ENCODE assay signal across 9 mouse cellular contexts in genomic region chr13:60110079-60110846, GRCm38 (mm10).
DNase-seq lines count a peak whose midpoint lies in the region; ATAC-seq and TF ChIP-seq lines count a peak whose summit lies in the region.
"Had no signal": no experiment of that assay in that cellular context is flagged by ENCODE, and none has a peak within 500 bp of the region (broad histone marks: within the 10 kb centered on the region; RNA-seq: fewer than 3 reads in every experiment).

No protein-coding gene starts in this region.

- ATAC-seq in intestine, postnatal 0 days = peak; percentile 97
- ATAC-seq in neural tube, embryonic 12.5 days (ENCODE audit: low FRiP score, low read depth) = peak; percentile 77

- no peaks in the 10 kb centered on the region for H3K27me3 ChIP-seq in intestine, postnatal 0 days (replicated peaks; ENCODE audit: control insufficient read depth, insufficient read depth, low read length)
- no peaks in the 10 kb centered on the region for H3K27me3 ChIP-seq in liver, adult 2 months (ENCODE audit: control insufficient read depth, insufficient read depth, low read length)
- H3K27me3 ChIP-seq in neural tube, embryonic 12.5 days (replicated peaks) = no peaks in the 10 kb centered on the region
- H3K27me3 ChIP-seq: CH12.LX had no signal

- WGBS in intestine, postnatal 0 days = 2% methylated on average over 11 of the region's 11 CpGs
- WGBS in liver, adult 2 months = 4% methylated on average over 11 of the region's 11 CpGs
- 3% methylated on average over 10 of the region's 11 CpGs for WGBS in neural tube, embryonic 12.5 days

- peak; percentile 31 for DNase-seq in layer of hippocampus, adult 11-12 months (ENCODE audit: low spot score)
- DNase-seq in layer of hippocampus, postnatal 25 days (ENCODE audit: extremely low spot score in 1 of 2, low spot score in 1 of 2) = no peak
- peak; percentile 97 for DNase-seq in embryo, embryonic 11 days
- DNase-seq in heart, adult 18-20 months = peak; percentile 50 to 63
- DNase-seq in liver, adult 2 months (ENCODE audit: extremely low read depth, low read depth, low spot score) = peak; percentile 100
- no peak for DNase-seq in spleen, postnatal 10 days (ENCODE audit: low spot score in 2 of 2)

- H3K79me2 ChIP-seq in liver, adult 2 months (ENCODE audit: control insufficient read depth, insufficient read depth, low read length) = no peaks in the 10 kb centered on the region

- peak overlapping the region; percentile 14; the same call in 1 of the 2 replicates for H3K4me2 ChIP-seq in intestine, postnatal 0 days (replicated peaks; ENCODE audit: low read depth)
- peak overlapping the region; percentile 44 for H3K4me2 ChIP-seq in neural tube, embryonic 12.5 days (replicated peaks)

- TF ChIP-seq CTCF in intestine, postnatal 0 days (IDR thresholded peaks at IDR 0.05; ENCODE audit: low read depth) = no peak
- no peak for TF ChIP-seq CTCF in liver, adult 2 months (IDR thresholded peaks at IDR 0.05; ENCODE audit: low read depth, low read length)

- H3K4me3 ChIP-seq in intestine, postnatal 0 days (ENCODE audit: low read depth, low read length) = no peak overlapping the region
- no peak overlapping the region for H3K4me3 ChIP-seq in liver, adult 2 months (ENCODE audit: insufficient read depth, low read depth, low read length)
- H3K4me3 ChIP-seq in neural tube, embryonic 12.5 days = no peak overlapping the region

- no peaks in the 10 kb centered on the region for H3K4me1 ChIP-seq in intestine, postnatal 0 days (replicated peaks; ENCODE audit: control insufficient read depth, insufficient read depth, low read length)
- peaks cover 9% of the 10 kb centered on the region for H3K4me1 ChIP-seq in liver, adult 2 months (ENCODE audit: control insufficient read depth, insufficient read depth, low read length)
- H3K4me1 ChIP-seq in neural tube, embryonic 12.5 days = peaks cover 15% of the 10 kb centered on the region

- H3K36me3 ChIP-seq in intestine, postnatal 0 days (ENCODE audit: control insufficient read depth, insufficient read depth) = no peaks in the 10 kb centered on the region
- no peaks in the 10 kb centered on the region for H3K36me3 ChIP-seq in liver, adult 2 months (ENCODE audit: control insufficient read depth, insufficient read depth, low read length)
- H3K36me3 ChIP-seq in neural tube, embryonic 12.5 days = no peaks in the 10 kb centered on the region

- TF ChIP-seq POLR2A in liver, adult 2 months (IDR thresholded peaks at IDR 0.05; ENCODE audit: extremely low read depth, insufficient read depth, low read length) = no peak

- H3K9me3 ChIP-seq in intestine, postnatal 0 days (ENCODE audit: control insufficient read depth) = no peaks in the 10 kb centered on the region
- no peaks in the 10 kb centered on the region for H3K9me3 ChIP-seq in neural tube, embryonic 12.5 days

- no peak overlapping the region for H3K9ac ChIP-seq in intestine, postnatal 0 days (ENCODE audit: low read depth, low read length)
- peak overlapping the region; percentile 41; the same call in 1 of the 2 replicates for H3K9ac ChIP-seq in liver, adult 2 months (ENCODE audit: low read depth, low read length)
- H3K9ac ChIP-seq in neural tube, embryonic 12.5 days = no peak overlapping the region

- H3K27ac ChIP-seq in intestine, postnatal 0 days (ENCODE audit: low read depth, low read length) = peak overlapping the region; percentile 35; the same call in 1 of the 2 replicates
- peak overlapping the region; percentile 83 for H3K27ac ChIP-seq in liver, adult 2 months (replicated peaks; ENCODE audit: insufficient read depth, low read depth, low read length)
- no peak overlapping the region for H3K27ac ChIP-seq in neural tube, embryonic 12.5 days

Comparison
In these comparisons a context has a peak if more than half of its experiments do, and no peak if none do; other contexts are left out.
1. DNase-seq: peak in layer of hippocampus, adult 11-12 months (single experiment), embryo, embryonic 11 days (single experiment), heart, adult 18-20 months (2 of 2) and liver, adult 2 months (single experiment); none in layer of hippocampus, postnatal 25 days (0 of 2) and spleen, postnatal 10 days (0 of 2).